Mouse (Mus musculus) c-Kit-positive CD71-positive TER-119-negative erythroid progenitor cells, embryonic 14.5 days (primary cell): ENCODE results near the gene Cyp17a1.

Experiments
- DNase-seq: peaks from one replicate; pipeline ENCODE4 v3.0.0-alpha.2; 2013; ENCODE audit warnings: low read depth

Cyp17a1 gene

DNA sequence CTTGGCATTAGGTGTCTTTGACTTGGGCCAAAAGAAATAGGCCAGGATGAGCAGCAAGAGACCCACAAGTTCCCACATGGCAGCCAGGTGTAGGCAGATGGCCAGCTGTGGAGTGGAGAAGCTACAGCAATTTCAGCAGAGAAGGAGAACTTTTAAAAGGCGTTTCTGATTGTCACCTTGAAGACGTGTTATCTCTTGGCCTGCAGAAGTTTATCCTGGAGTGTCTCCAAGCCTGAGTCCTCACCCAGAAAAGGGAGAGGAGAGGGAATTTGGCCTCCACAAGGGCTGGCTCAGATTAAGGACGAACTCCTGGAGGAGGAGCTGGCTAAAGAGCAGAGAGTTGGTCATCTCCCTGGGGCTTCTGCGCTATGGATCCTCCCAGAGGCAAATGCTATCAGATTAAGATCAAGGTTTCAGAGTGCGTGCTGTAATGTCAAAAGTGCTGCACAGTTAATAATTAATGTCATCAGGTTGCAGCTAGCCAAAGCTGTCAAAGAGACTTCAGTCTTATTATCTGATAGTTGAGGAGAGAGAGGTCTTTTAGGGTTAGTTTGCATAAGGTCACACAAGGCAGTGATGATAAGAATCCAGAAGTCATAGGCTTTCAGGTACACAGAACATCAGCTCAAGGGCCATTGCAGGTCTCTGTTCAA, at the start of gene Cyp17a1:
Cyp17a1 (minus strand) TSS at position 407 of the 653 bp plus-strand sequence.
- DNase-seq = no peak

DNA sequence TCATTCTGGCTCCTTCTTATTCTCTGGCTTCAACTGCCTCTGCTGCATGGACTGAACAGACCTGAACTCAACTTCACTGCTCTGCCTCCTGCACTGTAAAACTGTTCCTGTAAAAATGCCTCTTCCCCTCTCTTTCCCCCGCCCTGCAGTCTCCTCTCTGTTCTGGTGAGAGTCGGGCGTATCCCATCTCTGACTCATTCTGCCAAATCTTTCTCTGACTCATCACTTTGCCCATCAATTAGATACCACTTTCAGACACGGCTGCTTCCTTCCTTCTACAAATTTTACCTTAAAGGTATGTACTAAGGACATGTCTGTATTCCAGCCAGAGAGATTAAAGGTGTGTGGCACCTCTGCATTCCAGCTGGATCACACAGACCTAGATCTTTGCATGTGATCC, 45.2 kb upstream of the Cyp17a1 start:
- DNase-seq = no peak

DNA sequence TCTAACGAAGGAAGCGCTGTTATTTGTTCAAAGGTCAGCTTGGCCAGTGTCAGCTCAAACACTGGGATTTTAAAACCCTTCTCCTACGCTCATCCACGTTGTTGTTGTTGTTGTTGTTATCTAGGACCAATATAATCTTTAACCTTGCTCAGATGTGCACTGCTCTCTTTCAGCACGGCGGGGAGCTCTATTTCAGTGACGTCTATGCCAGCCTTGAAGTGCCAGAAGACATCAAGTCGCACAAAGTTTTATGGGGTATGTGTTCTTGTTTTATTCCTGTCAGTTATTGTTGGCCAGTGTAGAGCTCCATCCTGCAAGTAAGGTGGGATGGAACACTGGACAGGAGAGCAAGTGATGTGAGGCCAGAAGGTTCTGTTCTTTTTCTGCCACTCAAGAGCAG, 42.0 kb upstream of the Cyp17a1 start:
- DNase-seq = no peak

DNA sequence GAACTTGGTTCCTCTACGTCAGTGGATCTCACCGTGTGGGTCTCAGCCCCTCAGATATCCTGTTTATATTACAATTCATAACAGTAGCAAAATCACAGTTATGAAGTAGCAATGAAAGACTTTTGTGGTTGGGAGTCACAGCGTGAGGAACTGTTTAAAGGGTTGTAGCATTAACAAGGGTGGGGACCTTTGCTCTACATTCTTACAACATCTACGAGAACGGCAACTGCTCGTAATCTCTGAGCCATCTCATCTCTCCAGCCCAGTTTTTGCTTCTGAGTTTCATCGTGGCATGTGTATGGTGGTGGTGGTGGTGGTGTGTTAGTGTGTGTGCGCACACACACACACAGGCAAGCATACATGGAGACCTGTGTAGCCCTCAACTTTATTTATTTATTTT, 41.3 kb upstream of the Cyp17a1 start:
- DNase-seq = no peak

DNA sequence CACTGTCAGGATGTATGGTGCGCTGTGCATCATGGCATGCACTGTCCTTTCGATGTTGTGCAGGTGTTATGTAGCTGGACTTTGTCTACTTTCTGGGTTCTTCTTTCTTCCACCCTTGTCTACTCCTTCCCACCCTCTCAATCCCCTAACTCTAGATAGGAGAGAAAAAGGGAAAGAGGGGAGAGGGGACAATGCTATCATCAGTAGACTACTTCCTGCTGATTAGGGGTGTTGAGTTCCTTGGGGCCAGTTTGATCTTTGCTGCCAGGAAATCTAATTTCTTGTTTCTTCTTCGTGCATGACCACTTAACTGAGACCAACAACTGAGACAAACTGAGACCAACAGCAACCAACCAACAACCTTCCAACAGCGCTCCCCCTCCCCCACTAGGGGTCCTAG, 37.6 kb upstream of the Cyp17a1 start:
- no peak for DNase-seq

DNA sequence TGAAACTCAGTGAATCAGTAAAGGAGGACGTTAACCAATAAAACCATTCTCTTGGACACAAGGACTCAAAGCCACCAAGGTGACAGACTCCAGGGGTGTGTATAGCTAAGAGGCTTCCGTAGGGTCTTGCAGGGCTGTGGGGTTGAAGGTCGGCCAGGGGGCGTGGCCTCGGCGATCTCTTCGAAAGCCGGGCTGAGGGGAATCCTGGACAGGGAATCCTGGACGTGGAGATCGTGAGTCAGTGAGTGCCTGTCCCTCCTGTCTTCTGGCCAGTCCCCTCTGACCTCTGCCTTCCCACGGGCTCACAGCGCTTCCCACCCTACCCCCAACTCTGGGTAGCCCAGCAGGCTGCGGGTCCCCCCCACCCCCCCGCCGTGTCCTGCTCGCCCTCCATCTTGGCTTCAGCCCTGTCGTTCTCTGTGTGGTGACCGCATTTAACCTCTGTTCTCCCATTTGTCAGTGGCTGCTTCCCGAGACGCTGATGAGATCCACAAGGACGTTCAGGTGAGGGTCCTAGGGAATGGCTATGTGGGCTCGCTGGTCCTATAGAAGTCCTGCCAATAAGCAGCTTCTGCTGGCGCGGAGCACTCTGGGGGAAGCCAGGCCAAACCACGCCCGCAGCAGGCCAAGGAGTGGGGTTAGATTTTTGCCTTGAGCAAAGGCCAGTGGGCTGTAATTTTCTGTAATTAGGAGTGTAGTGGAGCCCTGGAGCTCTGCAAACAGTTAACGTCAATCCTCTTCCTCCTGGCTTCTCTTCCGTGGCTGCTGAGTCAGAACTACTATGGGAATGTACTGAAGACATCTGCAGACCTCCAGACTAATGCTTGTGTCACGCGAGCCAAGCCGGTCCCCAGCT, 34.6 kb upstream of the Cyp17a1 start, which contains the start of gene As3mt:
As3mt (plus strand) TSS at position 163 of the 856 bp plus-strand sequence.
- DNase-seq = no peak

DNA sequence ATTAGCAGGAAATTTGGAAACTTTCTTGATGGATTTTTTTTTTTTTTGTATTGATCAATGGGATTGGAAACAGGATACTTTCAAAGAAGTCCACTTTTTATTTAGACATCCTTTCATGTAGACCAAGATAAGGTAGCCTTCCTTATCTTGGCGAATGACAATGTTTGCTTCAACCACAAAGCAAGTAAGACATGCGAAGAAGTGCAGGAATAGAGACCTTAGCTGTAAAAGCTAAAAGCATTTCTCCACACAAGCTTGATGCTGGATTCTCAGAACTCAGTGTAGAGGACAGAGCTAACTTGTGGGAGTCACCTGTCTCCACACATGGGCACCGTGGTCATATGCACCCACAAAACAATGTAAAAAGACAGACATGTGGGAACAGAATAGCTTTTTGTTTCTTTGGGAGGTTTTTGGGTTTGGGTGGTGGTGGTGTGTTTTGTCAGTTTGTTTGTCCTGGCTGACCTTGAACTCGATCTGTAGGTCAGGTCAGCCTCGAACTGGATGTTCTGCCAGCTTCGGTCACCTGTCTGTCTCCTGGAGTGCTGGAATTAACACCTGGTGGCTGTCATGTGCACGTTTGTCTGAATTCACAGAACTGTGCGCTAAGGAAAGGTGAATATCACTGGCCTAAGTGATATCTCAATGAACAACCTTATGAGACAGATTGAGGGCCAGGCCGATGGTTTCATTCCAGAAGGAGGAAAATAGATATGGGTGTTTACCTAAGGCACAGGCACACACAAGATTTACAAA, 33.7 kb upstream of the Cyp17a1 start:
- DNase-seq = no peak

DNA sequence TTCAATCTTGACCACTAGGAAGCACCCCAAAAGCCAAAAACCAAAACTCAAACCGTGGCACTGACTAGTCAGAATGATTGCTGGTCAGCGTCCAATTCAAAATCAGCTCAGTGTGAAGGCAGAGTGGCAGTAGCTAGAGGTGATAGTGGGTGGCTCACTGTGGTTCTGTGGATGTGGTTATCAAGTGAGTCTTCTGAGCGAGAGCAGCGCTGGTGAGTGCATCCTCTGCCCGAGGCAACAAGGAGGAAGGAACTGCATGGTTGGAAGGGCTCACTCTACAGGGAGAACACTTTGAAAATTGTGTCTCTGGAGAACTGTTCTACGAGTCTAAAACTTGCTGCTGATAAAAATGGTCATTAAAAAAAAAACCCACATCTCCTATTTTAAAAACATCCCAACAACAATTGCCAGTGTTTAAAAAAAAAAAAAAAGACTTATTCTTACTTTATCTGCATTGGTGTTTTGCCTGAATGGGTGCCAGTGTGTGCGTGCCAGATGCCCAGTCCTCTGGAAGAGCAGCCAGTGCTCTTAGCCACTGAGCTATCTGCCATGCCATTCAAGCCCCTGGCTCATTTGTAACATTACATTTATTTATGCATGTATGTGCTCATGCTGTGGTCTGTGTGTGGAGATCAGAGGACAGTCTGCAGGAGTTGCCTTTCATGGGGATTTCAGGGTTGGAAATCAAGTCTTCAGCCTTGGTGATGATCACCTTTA, 33.0 kb upstream of the Cyp17a1 start:
- DNase-seq = no peak

DNA sequence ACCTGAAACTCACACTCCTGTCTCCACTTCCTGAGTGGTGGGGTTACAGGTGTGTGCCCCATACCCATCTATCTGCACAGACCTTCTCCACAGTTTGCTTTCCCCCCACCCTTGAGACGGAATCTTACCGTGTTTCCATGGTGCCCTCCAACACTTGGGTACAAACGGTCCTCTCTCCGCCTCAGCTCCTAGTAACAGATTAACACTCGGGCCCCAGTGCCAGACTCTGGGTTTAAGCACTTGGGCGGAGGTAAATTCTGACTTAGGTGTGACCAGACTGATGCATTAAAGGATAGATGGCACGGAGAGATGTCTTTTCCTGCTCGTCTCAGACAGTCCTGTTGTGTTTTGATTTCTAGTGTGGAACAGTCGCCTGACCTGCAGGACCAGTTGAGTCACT, 28.2 kb upstream of the Cyp17a1 start:
- no peak for DNase-seq

DNA sequence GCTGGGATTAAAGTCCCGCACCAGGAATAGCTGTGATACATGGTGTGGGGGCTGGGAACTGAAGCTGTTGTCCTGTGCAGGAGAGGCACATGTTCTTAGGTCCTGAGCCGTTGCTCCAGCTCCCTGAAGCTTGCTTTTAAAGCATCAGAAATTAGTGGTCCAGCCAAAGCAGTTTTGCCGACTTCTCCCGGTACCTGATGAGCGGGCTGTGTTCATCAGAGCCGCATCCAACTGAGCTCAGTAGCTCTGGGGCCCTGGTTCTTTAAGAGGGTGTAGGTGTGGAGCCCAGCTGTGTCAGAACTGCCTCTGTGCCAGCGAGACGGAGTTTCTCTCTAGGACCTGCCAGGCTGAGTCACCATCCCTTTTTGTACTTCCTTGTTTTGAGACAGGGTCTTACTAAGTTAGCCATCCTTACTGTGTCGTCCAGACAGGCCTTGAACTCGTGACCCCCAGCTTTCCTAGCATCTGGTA, 26.1 kb upstream of the Cyp17a1 start:
- DNase-seq = no peak

DNA sequence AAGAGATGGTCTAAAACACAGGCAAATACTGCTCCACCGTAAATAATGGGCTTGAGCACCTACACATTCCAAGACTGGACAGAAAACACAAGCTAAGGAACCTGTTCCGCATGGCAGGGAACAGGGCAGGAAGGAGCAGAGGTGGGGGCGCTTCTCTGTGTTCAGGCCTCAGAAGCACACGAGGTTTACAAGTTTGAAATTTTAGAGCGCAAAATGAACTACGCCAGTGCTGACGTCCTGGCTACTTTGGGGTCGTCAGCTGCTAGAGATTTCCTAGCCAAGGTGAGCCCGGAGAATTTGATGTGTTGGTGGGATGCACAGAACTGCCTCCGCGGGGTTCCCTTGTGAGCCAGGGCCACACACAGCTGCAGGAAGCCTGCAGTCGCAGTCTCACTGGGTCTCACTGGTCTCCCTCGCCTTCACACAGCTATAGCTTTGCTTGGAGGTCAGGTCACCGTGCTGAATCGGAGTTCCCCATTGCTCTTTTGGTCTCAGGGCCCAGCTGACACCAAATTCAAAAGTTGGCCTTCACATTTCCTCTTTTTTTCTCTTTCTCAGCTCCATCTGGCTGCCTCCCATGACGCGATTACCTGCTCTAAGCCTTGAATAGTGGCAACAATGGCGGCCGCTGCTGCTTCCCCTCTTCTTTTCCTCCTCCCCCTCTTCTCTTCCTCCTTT, 25.0 kb upstream of the Cyp17a1 start:
- DNase-seq = no peak

DNA sequence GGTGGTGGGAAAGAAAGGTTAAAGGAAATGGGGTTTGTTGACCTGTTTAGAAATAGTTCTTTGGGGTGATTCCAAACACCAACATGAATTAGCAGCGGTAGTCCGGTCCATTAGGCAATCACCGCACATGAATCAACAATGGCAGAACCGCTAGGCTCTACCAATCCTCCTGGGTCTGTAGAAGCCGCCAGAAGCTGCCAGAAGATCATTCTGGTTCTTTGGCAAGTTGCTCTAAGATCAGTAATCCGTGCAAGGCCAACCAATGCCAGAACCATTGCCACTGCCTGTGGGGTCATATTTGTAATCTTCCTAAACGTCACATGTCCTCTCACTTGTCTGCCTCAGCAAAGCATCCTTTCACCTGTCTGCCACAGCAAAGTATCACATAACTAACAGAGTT, 24.0 kb upstream of the Cyp17a1 start:
- no peak for DNase-seq

DNA sequence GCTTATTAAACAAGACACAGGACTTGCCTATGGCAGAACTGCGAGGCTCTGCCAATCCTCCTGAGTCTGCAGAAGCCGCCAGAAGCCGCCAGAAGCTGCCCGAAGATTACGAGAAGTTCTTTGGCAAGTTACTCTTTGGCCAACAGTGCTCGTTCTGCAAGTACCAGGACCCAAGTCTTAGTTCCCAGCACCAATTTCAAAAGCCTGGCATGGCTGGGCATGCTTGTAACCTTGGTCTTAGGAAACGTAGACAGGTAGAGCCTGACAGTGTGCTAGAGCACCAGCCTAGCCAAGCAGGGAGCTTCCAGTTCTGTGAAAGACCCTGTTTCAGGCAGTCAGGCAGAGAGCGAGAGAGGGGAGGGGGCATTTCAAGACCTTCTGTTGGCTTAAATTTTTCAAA, 23.5 kb upstream of the Cyp17a1 start:
- DNase-seq = no peak

DNA sequence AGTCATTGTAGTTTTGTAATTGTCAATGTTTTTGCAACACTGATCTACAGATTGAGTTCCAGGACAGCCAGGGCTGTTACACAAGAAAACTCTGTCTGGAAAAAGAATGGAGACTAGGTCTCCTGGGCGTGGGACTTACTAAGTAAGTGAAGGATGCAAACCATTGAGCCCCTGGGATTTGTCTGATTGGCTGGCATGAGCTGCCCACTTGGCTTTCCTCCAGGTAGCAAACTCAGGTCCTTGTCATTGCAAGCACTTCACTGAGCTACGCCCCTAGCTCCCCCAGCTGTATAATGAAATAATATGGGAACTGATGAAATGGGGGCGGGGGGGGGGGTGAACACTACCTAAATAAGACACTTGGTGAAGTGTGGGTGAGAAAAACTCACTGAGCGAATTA, 20.2 kb upstream of the Cyp17a1 start:
- no peak for DNase-seq

DNA sequence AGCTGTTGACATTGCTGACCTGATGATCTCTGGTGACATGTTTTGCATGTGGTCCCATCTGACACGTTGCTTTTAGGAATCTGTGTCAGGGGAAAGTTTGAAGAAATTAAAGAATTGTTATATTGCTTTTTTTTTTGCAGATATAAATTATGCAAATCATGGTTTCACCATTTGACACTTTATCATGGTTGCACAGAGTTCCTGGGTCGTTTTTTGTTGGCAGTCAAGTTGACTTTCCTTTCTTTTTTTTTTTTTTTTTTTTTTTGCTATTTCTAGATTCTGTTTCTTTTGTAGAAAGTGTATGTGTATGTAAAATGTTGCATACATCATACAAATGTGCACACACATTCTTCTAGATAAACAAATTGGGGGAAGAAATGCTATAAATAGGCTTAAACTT, 18.1 kb upstream of the Cyp17a1 start:
- DNase-seq = no peak

DNA sequence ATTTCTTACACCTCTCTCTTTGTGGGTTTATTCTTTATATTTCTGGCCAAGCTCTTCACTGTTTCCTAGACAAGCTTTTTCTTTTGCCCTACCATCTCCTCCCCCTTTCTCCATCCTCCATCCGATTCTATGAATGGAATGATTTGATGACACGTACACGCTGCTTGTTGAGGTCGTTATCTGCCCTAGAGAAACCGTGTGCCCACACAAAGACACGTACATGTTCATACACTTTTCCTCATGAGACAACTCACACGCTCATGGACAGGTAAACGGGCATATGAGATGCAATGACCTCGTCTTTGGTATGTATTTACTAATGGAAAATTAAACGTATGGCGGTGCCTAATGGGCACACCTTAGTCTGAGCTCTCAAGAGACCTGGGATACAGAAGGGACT, 17.4 kb upstream of the Cyp17a1 start:
- DNase-seq = no peak

DNA sequence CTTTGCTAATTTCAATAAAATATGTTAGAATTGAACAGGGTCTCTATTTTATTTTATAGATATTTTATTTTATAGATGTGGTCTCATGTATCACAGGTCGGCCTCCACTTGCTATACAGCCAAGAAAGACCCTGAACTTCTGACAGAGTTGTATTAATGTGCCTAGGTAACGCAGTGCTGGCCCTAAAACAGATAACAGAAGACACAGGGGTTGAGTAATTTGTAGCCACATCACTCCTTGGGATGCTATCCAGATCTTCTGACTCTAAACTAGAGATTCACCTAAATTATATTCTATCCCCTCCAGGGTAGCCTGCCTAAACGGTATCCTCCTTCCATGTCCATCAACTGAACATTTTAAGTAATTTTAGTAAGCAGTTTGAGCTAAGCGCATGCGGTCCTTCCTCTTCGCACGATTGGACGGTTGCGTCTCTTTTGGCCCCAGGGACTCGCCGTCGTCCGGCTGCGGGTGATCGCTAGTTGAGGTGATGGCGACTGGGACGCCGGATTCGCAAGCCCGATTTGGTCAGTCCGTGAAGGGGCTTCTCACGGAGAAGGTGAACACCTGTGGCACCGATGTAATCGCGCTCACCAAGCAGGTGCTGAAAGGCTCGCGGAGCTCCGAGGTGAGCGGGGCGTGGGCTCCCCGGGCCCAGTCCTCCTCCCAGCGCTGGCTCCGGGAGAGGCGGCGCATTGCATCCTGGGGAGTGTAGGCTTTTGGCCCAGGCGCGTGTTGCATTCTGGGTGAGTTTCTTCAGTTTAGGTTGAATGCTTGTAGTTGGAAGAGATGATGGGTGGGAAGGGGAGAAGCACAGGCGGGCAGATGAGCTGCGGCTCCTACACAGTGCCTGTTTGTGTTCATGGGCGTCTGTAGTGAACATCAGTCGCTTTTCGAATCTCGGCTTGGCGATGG, 16.7 kb upstream of the Cyp17a1 start, which contains the start of gene Borcs7:
Borcs7 (plus strand) TSS at position 447 of the 913 bp plus-strand sequence.
- DNase-seq = peak; percentile 81

DNA sequence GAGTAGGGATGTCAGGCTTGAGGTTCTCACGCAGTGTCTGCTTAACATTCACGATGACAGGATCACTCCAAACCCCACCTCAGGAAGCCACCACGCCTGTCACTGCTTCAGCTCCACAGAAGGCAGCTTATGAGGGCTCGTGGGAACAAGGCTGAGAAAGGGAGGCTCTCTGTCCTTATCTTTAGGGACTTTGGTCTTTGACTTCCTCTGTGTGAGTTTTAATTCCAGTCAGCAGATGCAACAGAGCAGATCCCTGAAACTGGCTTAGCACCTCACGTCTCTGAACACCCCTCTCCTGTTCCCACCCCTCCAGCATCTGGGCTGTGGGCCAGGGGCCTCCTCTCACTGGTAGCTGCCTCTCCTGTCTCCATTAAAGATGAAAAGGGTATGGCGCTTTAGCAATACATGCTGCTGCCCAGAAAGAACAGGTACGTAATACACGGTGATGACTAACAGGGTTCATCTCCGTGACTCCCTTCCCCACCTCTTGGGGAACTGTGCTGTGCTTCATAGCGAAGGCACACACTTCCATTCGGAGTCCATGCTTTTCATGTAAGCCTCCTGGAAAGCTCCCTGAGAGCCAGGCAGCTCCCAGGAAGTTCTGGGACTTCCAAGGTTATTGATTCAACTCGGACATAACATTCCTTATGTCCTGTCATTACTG, 6.9 kb upstream of the Cyp17a1 start:
- DNase-seq = no peak

DNA sequence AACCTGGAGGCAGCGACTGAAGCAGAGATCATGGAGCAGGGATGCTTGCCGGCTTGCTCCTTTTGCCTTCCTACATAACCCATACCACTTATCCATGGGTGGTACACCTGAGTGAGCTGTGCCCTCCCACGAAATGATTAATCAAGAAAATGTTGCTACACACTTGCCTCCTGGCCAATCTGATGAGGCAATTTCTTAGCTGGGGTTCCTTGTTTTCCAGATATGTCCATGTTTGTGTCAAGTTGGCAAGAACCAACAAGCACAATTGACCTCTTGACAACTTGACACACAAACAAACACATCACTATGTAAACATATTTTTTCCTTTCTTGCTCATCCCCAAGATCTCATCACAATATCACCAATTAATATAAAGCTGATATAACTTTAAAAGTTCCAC, 2.7 kb upstream of the Cyp17a1 start:
- DNase-seq = no peak

DNA sequence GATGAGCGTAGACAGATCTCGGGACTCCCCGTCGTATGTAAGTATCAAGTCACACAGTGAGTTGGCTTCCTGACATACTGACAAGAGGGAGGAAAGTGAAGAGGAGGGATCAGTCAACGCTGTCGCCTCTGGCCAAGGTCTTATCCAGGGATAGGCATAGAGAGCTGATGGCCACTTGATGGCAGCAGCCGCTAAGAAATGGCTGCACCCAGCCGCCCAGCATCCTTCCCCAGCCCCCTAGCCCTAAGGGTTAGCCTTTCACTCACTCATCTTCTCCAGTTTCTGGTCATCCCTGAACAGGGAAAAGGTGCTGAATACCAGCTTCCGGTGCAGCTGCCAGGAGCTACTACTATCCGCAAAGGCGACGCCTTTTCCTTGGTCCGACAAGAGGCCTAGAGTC, 2.3 kb downstream of the Cyp17a1 start:
- peak; percentile 16 for DNase-seq
